Mouse (Mus musculus) adipocyte (in vitro differentiated cells): Measurements from ENCODE around the gene Ggps1.
"Not testable (repeated sequence)": the region's sequence is repeated elsewhere in the genome, so short reads cannot be mapped to it uniquely, and the experiment has no call there.

Experiments
- DNase-seq: peaks from one replicate; pipeline ENCODE4 v3.0.0-alpha.2; 2016; ENCODE audit warnings: low spot score

The Ggps1 gene

DNA sequence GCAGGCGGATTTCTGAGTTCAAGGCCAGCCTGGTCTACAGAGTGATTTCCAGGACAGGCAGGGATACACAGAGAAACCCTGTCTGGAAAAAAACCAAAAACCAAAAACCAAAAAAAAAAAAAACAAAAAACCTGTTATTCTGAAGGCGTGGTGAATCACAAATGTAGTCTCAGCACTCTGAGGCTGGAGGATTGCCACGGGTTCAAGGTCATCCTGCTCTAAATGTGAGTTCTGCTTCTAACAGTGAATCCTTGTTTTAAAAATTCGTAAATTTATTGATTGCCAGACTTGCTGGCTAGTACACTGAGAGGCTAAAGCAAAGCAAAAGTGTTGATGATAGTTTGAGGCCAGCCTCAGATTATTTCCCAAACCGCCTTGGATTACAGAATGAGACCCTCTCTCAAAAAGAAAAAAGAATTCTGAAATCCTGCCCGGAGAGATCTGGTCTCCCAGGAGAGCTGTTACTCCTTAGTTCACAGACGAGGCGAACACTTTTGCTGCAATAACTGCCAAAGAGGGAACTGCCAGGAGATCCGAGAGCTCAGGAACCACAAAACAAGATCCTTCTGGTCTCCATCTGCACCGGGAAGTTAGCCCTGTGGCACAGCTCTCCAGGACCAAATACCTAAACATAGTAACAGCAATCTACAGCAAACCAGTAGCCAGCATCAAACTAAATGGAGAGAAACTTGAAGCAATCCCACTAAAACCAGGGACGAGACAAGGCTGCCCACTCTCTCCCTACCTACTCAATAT is 27.2 kb downstream of the Ggps1 start:
- DNase-seq, result no peak

DNA sequence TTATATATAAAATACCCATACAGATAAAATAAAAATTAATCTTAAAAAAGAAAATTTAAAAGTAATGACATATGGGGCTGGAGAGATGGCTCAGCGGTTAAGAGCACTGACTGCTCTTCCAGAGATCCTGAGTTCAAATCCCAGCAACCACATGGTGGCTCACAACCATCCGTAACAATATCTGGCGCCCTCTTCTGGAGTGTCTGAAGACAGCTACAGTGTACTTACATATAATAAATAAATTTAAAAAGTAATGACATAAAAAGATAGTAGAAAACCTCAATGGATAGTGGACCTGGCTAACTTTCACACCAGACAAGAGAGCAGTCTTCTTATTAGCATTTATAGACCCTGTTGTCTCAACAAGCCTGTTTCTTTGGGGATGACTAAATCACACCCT is 27.9 kb downstream of the Ggps1 start:
- not testable (repeated sequence) for DNase-seq

DNA sequence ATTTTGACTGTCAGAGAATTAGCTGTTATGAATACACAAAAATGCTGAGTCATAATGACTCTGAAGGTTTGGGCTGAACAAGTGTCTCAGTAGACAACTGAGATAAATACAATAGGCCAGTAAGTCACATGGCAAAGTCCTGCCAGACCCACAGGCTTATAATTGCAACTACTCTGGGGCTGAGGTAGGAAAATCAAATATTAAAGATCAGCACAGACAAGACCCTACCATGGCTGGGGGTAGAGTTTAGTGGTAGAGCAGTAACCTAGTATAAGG is 29.3 kb downstream of the Ggps1 start:
- peak; percentile 49 for DNase-seq

DNA sequence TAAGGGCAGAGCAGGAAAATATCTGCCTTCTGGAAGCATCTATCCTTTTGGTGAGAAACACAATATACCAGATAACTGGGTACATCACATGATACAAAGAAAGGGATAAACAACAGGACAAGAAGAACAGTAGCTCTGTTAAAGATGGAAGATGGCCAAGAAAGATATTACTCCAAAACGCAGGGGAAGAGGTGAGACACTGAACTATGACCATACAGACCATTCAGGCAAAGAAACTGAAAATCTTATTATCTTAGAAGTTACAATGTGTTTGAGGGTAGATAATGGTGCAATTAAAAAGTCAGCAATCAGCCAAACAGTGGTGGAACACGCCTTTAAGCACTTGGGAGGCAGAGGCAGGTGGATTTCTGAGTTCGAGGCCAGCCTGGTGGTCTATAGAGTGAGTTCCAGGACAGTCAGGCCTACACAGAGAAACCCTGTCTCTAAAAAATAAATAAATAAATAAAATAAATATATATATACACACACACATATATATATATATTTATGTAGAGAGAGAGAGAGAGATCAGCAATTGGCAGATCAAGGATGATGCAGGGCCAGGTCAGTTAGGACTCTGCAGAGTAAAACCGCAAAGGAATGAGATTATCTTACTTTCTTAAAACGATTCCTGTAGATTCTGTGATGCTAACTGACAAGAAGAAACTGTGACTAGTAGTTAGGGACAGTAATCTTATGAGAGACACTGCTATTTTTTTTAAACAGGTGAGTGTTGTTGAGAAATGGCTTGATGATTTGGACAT is 29.8 kb downstream of the Ggps1 start:
- no peak for DNase-seq

DNA sequence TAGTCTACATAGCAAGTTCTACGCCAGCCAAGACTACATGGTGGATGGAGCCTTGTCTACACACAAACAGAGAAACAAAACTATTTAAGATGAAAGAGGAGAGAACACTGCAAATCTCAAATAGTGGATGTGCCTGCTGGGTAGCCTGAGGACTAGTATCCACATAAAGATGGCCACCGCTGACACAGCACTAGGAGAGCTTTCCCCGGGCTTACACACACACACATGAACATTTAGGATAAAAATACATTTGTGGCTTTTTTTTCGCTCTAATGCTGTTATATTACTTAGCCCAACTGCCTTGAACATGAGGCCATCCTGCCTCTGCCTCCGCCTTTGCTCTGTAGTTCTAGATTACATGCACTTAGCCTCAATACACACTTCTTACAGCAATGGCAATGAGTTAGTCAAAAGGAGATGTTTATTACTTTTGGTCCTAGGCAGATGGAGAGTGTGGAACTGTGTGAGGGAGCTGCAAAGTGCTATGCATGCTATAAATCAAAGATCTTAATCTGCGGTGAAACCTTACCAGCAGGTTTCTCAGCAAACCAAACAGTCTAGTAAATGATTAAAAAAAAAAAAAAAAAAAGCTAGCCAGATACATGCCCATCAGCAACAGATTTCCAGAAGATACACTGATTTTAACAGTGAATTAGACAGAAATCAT is 37.0 kb downstream of the Ggps1 start:
- DNase-seq, result no peak

DNA sequence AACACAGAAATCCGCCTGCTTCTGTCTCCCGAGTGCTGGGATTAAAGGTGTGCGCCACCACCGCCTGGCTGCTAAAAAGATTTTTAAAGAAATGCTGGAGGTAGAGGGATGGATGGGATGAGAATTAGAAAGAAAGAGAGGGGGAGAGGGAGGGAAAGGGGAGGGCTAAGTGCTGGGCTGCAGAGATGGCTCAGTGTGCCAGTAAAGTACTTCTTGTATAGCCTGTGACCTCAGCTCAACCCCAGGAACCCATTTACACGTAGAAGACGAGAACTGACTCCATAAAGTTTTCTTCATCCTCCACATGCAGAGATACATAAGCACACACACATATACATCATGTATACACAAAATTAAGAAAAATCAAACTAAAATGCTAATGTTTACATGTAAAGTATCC is 37.7 kb downstream of the Ggps1 start:
- no peak for DNase-seq

DNA sequence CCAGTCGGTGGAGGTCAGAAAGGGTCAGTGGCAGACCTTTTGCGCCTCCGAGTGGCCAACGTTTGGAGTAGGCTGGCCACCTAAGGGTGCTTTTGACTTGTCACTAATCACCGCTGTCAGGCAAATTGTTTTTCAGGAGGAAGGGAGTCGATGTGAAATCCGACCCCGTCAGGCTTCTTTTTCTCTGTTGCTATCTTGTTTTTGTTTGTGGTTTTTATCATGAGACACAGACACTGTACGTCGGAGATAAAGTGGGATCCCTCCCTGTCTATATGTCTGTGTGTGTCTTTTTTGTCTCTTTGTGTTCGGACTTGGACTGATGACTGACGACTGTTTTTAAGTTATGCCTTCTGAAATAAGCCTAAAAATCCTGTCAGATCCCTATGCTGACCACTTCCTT is 41.9 kb downstream of the Ggps1 start:
- not testable (repeated sequence) for DNase-seq

DNA sequence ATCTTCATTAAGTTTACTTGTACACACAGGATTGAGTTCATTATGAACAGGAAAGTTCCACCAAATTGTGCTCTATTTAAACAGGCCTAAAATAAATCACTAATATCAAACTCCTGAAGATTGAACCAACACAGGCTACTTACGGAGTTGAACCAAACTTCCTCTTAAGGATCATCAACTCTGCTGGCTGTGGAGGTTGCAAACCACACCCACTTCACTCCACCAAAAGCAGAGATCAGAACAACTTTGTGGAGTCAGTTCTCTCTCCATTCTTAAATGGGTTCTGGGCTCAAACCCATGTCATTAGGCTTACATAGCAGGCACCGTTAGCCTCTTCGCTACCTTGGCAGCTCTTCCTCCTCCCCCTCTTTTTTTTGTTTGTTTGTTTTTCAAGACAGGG is 44.4 kb downstream of the Ggps1 start:
- DNase-seq, result no peak

DNA sequence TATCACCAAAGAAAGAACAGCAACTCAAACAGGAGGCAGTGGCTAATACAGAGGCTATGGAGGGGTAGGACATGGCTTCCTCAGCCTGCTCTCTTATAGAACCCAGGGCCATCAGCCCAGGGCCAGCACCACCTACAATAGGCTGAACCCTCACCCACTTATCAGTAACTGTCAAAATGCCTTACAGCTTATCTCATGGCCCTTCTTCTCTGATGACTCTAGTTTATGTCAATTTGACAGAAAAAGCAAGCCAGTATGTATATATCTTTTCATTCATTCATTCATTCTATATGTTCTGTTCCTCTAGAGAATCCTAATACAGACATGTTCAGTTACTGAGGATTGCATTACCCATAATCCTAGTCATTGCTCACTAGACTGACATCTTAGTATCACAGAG is 45.0 kb downstream of the Ggps1 start:
- DNase-seq, result no peak

DNA sequence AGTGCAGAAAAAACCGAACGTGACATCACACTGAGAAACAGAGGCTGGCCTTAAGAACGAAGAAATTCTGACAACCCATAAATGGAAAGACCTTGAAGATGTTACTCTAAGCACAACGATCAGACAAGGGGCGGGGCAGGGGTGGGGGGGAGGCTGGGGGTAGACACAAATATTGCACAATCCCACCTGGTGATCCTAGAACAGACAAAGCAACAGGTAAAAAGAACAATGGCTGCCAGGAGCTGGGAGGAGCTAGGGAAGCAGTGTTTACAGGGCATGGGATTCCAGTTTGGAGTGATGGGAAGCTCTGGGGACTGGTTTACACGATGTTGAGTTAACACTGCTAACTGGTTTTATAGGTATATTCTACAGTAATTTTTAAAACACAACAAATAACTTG is 47.7 kb downstream of the Ggps1 start:
- no peak for DNase-seq

DNA sequence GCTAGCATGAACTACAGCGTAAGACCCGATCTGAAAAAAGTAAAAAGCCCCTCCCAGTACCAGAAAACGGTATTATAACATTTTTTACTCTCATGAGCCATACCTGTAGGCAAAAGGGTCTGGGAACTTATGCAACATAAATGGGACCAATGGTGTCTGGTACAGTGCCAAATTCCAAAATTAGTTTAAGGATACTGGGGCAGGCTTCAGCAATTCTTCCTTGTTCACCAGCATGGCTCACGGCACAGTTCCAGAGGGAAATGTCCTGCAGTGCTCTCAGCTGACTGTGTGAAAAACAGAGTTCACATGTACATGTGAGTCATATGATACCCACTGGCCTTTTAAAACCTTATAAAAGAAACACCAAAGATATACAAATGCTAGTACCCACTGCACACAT is 48.7 kb downstream of the Ggps1 start:
- peak; percentile 30 for DNase-seq

DNA sequence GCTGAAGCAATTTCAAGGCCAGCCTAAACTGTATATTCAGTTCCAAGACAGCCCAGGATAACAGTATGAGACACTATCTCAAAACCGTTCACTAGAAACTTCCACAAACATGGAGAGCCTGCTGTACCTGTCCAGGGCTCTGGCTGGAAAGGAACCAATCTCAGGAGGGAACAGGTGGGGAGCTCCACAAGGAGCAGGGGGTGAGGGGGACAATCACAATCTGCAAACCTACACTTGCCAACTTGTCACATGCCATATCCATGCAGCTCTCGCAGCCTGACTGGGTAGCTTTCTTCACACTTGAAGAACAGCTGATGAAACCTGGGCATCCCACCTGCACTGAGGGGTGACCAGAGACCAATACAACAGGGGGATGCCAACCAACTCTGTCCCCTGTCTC is 49.3 kb downstream of the Ggps1 start:
- DNase-seq, result no peak

DNA sequence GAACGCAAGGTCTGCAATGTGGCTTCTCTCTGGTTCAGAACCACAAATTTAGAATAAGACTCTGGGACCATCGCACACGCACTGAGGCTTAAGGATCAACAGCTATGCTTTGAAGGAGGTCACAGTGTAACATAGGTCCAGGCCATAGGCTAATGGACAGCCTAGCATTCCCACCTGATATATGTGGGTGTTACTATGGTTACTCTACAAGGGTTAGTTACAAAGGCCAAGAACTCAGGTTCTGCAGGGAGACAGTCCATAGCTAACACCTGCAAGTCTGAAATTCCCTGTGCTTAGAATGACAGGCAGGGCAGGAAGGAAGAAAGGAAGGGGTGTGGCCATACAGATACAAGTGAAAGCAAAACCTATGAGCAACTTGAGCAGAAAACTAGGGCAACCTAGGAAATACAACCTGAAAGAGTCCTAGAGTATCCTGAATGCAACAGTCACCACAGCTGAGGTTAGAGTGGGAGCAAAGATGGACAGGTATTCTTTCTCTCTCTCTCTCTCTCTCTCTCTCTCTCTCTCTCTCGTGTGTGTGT is 51.8 kb downstream of the Ggps1 start:
- DNase-seq, result no peak

DNA sequence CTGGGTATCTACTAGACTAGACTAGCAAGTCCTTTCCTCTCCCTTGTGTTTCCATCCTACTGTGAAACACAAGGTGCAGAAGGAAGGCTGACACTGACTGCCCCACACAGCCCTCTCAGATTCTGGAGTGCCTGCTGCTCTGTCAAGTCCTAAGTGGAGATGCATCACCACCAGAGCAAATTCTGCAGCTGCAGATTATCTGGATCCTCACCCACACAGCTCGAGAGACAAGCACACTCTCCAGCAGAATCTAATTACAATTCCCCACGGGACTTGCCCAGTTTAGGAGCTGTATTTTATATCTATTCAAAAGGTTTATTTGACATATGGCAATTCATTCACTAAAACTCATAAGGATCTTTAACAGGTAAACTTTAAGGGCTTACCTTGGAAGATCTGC is 57.2 kb downstream of the Ggps1 start:
- DNase-seq, result no peak

DNA sequence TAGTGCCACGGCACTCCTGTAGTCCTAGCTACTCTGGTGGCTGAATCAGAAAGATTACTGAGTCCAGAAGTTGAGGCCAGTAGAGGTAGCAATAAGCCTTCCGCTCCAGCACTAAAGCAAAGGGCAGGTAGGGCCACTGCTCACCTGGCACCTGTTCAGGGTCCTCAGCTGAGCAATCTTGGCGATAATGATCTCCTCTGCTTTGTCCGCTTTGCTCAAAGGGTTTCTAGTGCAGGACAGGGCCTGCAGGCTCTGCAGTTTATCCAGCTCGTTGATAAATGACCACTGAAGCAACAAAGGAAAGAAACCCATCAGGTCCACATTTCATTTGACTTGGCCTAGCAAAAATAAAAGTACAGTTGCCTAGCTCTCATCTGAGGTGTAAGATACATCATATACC is 58.3 kb downstream of the Ggps1 start:
- DNase-seq, result no peak

DNA sequence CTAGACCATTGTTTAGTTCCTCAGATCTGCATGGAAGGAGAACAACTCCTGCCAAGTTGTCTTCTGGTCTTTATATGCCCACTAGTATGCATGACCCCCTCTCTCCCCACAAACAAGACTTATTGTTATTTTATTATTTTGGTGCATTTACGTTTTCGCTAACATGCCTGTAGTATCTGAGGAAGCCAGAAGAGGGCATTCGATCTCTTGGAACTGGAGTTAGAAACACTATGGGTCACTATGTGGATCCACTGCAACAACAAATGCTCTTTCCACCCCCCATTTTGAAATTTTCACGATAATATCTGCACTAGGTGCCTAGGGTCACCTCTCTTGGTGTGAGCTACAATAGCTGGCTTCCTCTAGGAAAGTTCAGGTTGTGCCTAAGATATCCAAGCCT is 59.2 kb downstream of the Ggps1 start:
- peak; percentile 31 for DNase-seq

DNA sequence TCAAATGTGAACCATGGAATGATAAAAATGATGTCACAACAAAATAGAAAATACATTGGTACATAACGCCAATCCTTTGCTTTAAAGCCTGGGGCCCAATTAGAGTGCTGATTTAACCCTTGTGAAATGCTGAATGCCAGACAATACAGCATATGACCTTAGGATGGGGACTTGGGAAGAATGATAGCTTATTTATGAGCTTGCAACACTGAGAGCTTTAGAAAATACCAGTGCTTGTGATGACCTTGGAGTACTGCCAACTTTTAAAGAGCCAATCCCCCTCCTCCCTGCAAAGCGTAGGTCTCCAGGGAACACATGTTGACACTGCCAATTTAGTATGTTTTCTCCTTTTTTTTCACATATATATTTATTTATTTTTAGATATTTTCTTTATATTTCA is 60.6 kb downstream of the Ggps1 start:
- peak; percentile 57 for DNase-seq
